Mouse (Mus musculus) kidney, embryonic 16.5 days (tissue): ENCODE measurements at regions not wholly inside any gene's neighbourhood (a gene's known extent, or its start where the extent isn't known, plus 50 kb on each side); places are given as distances from the start of the nearest gene placed in this dataset.

Experiments
- ATAC-seq: fragments of 200-750 bp; cut with Nextera tagmentation; 2 replicates; pipeline ENCODE4 v1.8.0; 2017; ENCODE audit warnings: moderate TSS enrichment; ENCODE audit not compliant: low FRiP score, low TSS enrichment
- H3K27ac ChIP-seq: fragments of 300-500 bp; sonication (generic); 2 replicates; pipeline ENCODE4 v1.5.1; 2014; ENCODE audit warnings: low read length
- H3K27me3 ChIP-seq: fragments of 300-500 bp; sonication (generic); 2 replicates; pipeline ENCODE4 v1.6.1; 2014; ENCODE audit warnings: low read length, control low read depth, mixed read lengths; ENCODE audit not compliant: insufficient read depth
- H3K36me3 ChIP-seq: fragments of 300-500 bp; sonication (generic); 2 replicates; pipeline ENCODE4 v1.6.1; 2014; ENCODE audit warnings: low read length, control low read depth, mixed read lengths; ENCODE audit not compliant: insufficient read depth
- H3K4me1 ChIP-seq: fragments of 300-500 bp; sonication (generic); 2 replicates; pipeline ENCODE4 v1.6.1; 2014; ENCODE audit warnings: low read length, control low read depth, mixed read lengths; ENCODE audit not compliant: insufficient read depth
- H3K4me2 ChIP-seq: fragments of 300-500 bp; sonication (generic); replicated peaks from 2 replicates; pipeline ENCODE4 v1.6.1; 2014; ENCODE audit warnings: low read depth, low read length
- H3K4me3 ChIP-seq: fragments of 300-500 bp; sonication (generic); 2 replicates; pipeline ENCODE4 v1.5.1; 2014; ENCODE audit warnings: mild to moderate bottlenecking, low read length
- H3K9ac ChIP-seq: fragments of 300-500 bp; sonication (generic); replicated peaks from 2 replicates; pipeline ENCODE4 v1.6.1; 2014; ENCODE audit warnings: low read length
- H3K9me3 ChIP-seq: fragments of 300-500 bp; sonication (generic); 2 replicates; pipeline ENCODE4 v1.6.1; 2016; ENCODE audit warnings: low read length, control low read depth
- WGBS: fragments of 180-500 bp; shearing (Covaris S2); extraction: QIAGEN DNeasy Blood & Tissue Kit; methylation state at CpG from one replicate; pipeline ENCODE4 v1.1.7; 2014; 5-methylcytosine and 5-hydroxymethylcytosine counted together

- ATAC-seq, result no peak
- H3K9me3 ChIP-seq, result no peaks in the 10 kb centered on the region
- no peak overlapping the region for H3K4me2 ChIP-seq
- WGBS, result 89% methylated on average over 5 of the region's 5 CpGs
- no peak overlapping the region for H3K27ac ChIP-seq
- H3K9ac ChIP-seq, result no peak overlapping the region
- peaks cover 11% of the 10 kb centered on the region for H3K4me1 ChIP-seq
- H3K27me3 ChIP-seq, result no peaks in the 10 kb centered on the region
- no peaks in the 10 kb centered on the region for H3K36me3 ChIP-seq
- no peak overlapping the region for H3K4me3 ChIP-seq
Measured at GRCm38 (mm10) chr15:63724543-63725186, 120.3 kb downstream of the Gsdmc2 start.

- peaks cover 11% of the 10 kb centered on the region for H3K4me1 ChIP-seq
- no peak for ATAC-seq
- H3K9me3 ChIP-seq, result no peaks in the 10 kb centered on the region
- H3K27me3 ChIP-seq, result no peaks in the 10 kb centered on the region
- WGBS, result 62% methylated on average over 9 of the region's 9 CpGs
- H3K4me3 ChIP-seq, result no peak overlapping the region
- H3K4me2 ChIP-seq, result no peak overlapping the region
- no peaks in the 10 kb centered on the region for H3K36me3 ChIP-seq
- H3K9ac ChIP-seq, result no peak overlapping the region
- no peak overlapping the region for H3K27ac ChIP-seq
Measured at GRCm38 (mm10) chr15:63722991-63723390, 122.0 kb downstream of the Gsdmc2 start.

GRCm38 (mm10) chr15:63721669-63722357 lies 123.2 kb downstream of the Gsdmc2 start:
- WGBS, result 69% methylated on average over 3 of the region's 3 CpGs
- Histone ChIP-seq H3K36me3 (no peaks in the 10 kb centered on the region), H3K27me3 (no peaks in the 10 kb centered on the region), H3K9ac (no peak overlapping the region), H3K4me3 (no peak overlapping the region), H3K4me2 (no peak overlapping the region), H3K27ac (no peak overlapping the region), H3K9me3 (no peaks in the 10 kb centered on the region), H3K4me1 (peaks cover 8% of the 10 kb centered on the region)
- no peak for ATAC-seq

GRCm38 (mm10) chr15:63717812-63718211 lies 127.2 kb downstream of the Gsdmc2 start:
- H3K27me3 ChIP-seq, result no peaks in the 10 kb centered on the region
- no peaks in the 10 kb centered on the region for H3K4me1 ChIP-seq
- ATAC-seq, result no peak
- H3K9me3 ChIP-seq, result no peaks in the 10 kb centered on the region
- no peaks in the 10 kb centered on the region for H3K36me3 ChIP-seq
- no peak overlapping the region for H3K4me3 ChIP-seq
- 73% methylated on average over 8 of the region's 8 CpGs for WGBS
- no peak overlapping the region for H3K4me2 ChIP-seq
- H3K27ac ChIP-seq, result no peak overlapping the region
- H3K9ac ChIP-seq, result no peak overlapping the region

- no peaks in the 10 kb centered on the region for H3K27me3 ChIP-seq
- WGBS, result 77% methylated on average over 3 of the region's 3 CpGs
- H3K4me2 ChIP-seq, result no peak overlapping the region
- no peak overlapping the region for H3K4me3 ChIP-seq
- H3K27ac ChIP-seq, result no peak overlapping the region
- no peaks in the 10 kb centered on the region for H3K36me3 ChIP-seq
- H3K9ac ChIP-seq, result no peak overlapping the region
- no peaks in the 10 kb centered on the region for H3K4me1 ChIP-seq
- H3K9me3 ChIP-seq, result no peaks in the 10 kb centered on the region
- ATAC-seq, result no peak
Measured at GRCm38 (mm10) chr15:63713697-63714096, 131.3 kb downstream of the Gsdmc2 start.

GRCm38 (mm10) chr15:63710381-63710780 lies 134.6 kb downstream of the Gsdmc2 start:
- H3K27ac ChIP-seq, result no peak overlapping the region
- no peaks in the 10 kb centered on the region for H3K9me3 ChIP-seq
- no peaks in the 10 kb centered on the region for H3K4me1 ChIP-seq
- no peaks in the 10 kb centered on the region for H3K27me3 ChIP-seq
- H3K4me3 ChIP-seq, result no peak overlapping the region
- no peak overlapping the region for H3K4me2 ChIP-seq
- H3K36me3 ChIP-seq, result no peaks in the 10 kb centered on the region
- ATAC-seq, result no peak
- 45% methylated on average over 5 of the region's 5 CpGs for WGBS
- no peak overlapping the region for H3K9ac ChIP-seq

- Histone ChIP-seq H3K4me1 (no peaks in the 10 kb centered on the region), H3K4me3 (no peak overlapping the region), H3K27ac (no peak overlapping the region), H3K4me2 (no peak overlapping the region), H3K36me3 (no peaks in the 10 kb centered on the region), H3K9ac (no peak overlapping the region), H3K27me3 (no peaks in the 10 kb centered on the region), H3K9me3 (no peaks in the 10 kb centered on the region)
- WGBS, result 91% methylated on average over 4 of the region's 4 CpGs
- no peak for ATAC-seq
Measured at GRCm38 (mm10) chr15:63709270-63709933, 135.6 kb downstream of the Gsdmc2 start.

- ATAC-seq, result no peak
- Histone ChIP-seq H3K27me3 (no peaks in the 10 kb centered on the region), H3K9ac (no peak overlapping the region), H3K4me3 (no peak overlapping the region), H3K9me3 (no peaks in the 10 kb centered on the region), H3K36me3 (no peaks in the 10 kb centered on the region), H3K4me1 (no peaks in the 10 kb centered on the region), H3K4me2 (no peak overlapping the region), H3K27ac (no peak overlapping the region)
- WGBS, result 86% methylated on average over 8 of the region's 8 CpGs
Measured at GRCm38 (mm10) chr15:63704636-63705035, 140.3 kb downstream of the Gsdmc2 start.

- no peak for ATAC-seq
- Histone ChIP-seq H3K4me1 (no peaks in the 10 kb centered on the region), H3K9ac (no peak overlapping the region), H3K27ac (no peak overlapping the region), H3K4me3 (no peak overlapping the region), H3K9me3 (no peaks in the 10 kb centered on the region), H3K27me3 (no peaks in the 10 kb centered on the region), H3K4me2 (no peak overlapping the region), H3K36me3 (no peaks in the 10 kb centered on the region)
- WGBS, result 98% methylated on average over 10 of the region's 10 CpGs
Measured at GRCm38 (mm10) chr15:63697831-63698230, 147.1 kb downstream of the Gsdmc2 start.

GRCm38 (mm10) chr15:63694150-63694549 lies 150.8 kb downstream of the Gsdmc2 start:
- no peaks in the 10 kb centered on the region for H3K9me3 ChIP-seq
- no peak overlapping the region for H3K4me2 ChIP-seq
- H3K27me3 ChIP-seq, result no peaks in the 10 kb centered on the region
- no peak overlapping the region for H3K27ac ChIP-seq
- no peak overlapping the region for H3K4me3 ChIP-seq
- 86% methylated on average over 3 of the region's 3 CpGs for WGBS
- H3K4me1 ChIP-seq, result peaks cover 7% of the 10 kb centered on the region; the same call in 1 of the 2 replicates
- ATAC-seq, result no peak
- no peaks in the 10 kb centered on the region for H3K36me3 ChIP-seq
- no peak overlapping the region for H3K9ac ChIP-seq
